Mouse (Mus musculus): Measurements from ENCODE around the gene Dnajc24.

DNA sequence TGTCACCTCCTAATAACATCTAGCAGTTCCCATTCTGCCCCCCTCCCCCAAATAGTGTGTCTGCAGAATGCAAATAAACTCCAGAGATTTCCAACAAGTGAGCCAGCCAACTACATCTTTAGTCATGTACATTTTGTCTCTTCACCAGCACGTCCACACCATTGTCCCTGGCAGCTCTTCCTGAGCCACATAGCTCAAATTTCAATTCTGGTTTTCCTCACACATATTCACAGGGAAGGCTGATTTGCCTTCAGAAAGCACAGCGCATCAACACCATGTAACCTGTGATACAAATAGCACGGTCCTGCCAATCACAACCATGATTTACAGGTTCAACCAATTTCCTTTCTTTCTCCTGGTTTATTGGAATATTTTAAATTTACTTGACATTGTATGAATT, 21.5 kb upstream of the Dnajc24 start:
- TF ChIP-seq CTCF (IDR thresholded peaks at IDR 0.05 in 2 of 3, conservative IDR thresholded peaks at IDR 0.05 in 1 of 3; ENCODE audit: control insufficient read depth in 1 of 3, insufficient read depth in 1 of 3, low read depth in 2 of 3, low read length in 3 of 3, poor library complexity in 1 of 3, severe bottlenecking in 1 of 3) (no peak), POLR2A (IDR thresholded peaks at IDR 0.05; ENCODE audit: control insufficient read depth in 1 of 2, insufficient read depth in 1 of 2, low read depth in 1 of 2, low read length in 2 of 2, poor library complexity in 1 of 2) (no peak), EP300 (IDR thresholded peaks at IDR 0.05; ENCODE audit: low read depth in 1 of 2, low read length in 2 of 2) (no peak)
